Mouse (Mus musculus): ENCODE measurements around the gene Abl2. TPM values are rescaled to one million over a fixed set of nuclear protein-coding genes. Genes with fewer than 3 reads are reported as not detected.
A peak's percentile ranks its signal among the peaks of the same experiment; 100 is the strongest.

Gene Abl2
- total RNA-seq, 2 experiments from 2014 or later, result 87.4 to 88.2 TPM

DNA sequence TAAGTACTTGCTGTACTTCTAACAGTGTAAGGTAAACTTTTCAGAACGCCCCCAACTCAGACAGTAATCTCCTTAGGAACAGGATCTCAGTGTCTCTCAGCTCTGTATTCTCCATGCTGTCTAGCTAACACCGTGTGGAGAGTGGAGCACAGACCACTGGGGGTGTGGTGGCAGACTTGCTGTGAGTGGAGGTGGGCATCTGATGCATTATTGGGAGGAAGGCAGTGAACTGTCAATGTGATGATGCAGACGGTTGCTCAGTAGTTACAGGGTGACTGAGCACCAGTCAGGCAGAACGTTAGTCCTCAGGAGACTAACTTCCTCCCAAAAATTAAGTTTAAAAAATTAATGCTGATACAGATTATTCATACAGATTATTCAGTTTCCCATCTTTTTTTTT is 38.5 kb downstream of the Abl2 start:
- Histone ChIP-seq H3K27ac (no peak overlapping the region), H3K4me3 (no peak overlapping the region)
- DNase-seq (ENCODE audit: low spot score in 2 of 2), result no peak
- no peak for TF ChIP-seq CTCF (conservative IDR thresholded peaks at IDR 0.05)

DNA sequence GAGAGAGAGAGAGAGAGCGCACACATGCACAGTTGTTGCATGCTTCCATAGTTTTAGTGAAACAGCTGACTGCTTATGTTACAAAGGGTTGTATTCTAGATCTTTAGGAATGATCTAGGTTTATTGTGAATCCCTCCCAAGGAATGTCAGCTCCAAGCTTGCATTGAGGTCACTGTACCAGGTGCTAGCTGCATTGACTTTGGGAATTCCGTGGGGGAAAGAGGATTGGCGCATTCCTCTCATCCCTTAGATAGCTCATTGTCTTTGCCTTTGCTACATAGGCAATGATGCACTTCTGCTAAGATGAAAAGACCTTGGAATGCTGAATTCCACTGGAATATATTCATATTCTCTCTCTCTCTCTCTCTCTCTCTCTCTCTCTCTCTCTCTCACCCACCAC is 44.0 kb downstream of the Abl2 start:
- H3K4me3 ChIP-seq, result no peak overlapping the region
- no peak for TF ChIP-seq CTCF (conservative IDR thresholded peaks at IDR 0.05)

DNA sequence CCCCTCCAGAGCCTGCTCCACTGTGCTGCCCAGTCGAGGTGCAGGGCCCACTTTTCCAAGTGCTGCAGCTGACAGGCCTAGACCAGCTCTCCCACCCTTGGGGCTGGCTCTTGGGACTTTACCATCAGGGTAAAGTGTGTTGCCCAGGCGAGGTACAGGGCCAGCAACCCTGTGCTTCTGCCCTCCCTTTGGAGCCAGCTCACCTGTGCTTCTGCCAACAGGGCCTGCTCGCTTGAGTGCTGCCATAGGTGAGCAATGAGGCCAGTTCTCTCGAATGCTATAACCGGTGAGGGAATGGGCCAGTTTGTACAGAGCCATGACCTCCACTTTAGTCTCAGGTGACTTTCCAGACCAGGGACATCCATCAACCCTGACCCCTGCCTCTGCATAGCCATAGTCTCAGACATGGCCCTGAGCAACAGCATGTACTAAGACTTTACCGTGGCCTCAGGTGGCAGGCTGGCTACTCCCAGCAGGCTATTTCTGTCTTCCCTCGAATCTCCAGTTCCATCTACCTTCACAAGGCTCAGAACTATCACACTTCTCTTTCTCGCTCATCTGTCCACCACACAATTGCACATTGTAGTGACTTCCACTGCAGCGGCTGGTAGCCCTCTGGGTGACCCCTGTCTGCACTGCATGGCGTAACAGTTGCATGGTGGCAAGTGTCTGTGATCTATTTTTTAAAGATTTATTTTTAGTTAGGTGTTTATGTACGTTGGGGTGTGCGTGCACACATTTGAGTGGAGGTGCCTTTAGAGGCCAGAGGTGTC is 46.7 kb downstream of the Abl2 start:
- TF ChIP-seq CTCF (conservative IDR thresholded peaks at IDR 0.05), result no peak
- Histone ChIP-seq H3K27ac (peak overlapping the region; percentile 10; the same call in 1 of the 2 replicates), H3K4me3 (no peak overlapping the region)
- DNase-seq (ENCODE audit: low spot score in 2 of 2), result no peak

More for the DNA sequence above, 44.0 kb downstream of the Abl2 start:
- no peak for DNase-seq (ENCODE audit: low spot score in 2 of 2)
- no peak overlapping the region for H3K27ac ChIP-seq

DNA sequence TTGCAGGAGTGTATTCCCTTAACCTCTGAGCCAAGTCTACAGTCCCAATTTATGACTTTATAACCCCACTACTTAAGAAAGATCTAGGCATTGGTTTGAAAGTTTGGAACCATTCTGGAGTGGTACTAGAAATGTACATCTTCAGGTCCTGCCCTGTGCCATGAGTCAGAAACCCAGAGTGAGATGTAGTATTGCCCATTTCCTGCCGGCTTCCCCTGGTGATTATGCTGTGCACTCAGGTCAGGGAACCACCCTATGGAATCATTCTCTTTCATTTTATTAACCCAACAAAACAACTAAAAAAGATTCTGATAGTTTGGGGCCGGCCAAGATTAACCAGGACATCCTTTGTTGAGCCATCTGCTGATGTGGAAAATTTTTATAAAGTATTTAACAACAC is 47.4 kb downstream of the Abl2 start:
- no peak for TF ChIP-seq CTCF (conservative IDR thresholded peaks at IDR 0.05)
- peak overlapping the region; percentile 10; the same call in 1 of the 2 replicates for H3K27ac ChIP-seq
- DNase-seq (ENCODE audit: low spot score in 2 of 2), result no peak
- no peak overlapping the region for H3K4me3 ChIP-seq

DNA sequence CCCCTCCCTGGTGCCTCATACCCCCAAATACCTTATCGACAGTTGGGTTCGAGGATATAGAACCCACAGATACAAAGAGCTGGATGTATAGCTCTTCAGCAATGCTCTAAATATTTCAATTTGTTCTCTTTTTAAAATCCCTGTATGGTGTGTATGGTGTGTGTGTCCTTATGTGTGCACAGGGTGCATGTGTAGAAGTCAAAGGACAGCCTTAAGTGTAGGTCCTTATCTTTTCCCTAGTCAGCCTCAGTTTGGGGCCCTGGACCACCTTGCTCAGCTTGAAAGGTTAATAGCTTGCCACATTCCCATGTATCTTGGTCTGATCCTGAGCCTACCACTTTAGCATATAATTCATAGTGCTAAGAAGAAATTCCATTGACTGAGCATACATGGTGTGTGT is 49.9 kb downstream of the Abl2 start:
- no peak overlapping the region for H3K4me3 ChIP-seq
- DNase-seq (ENCODE audit: low spot score in 2 of 2), result no peak
- no peak for TF ChIP-seq CTCF (conservative IDR thresholded peaks at IDR 0.05)
- no peak overlapping the region for H3K27ac ChIP-seq

DNA sequence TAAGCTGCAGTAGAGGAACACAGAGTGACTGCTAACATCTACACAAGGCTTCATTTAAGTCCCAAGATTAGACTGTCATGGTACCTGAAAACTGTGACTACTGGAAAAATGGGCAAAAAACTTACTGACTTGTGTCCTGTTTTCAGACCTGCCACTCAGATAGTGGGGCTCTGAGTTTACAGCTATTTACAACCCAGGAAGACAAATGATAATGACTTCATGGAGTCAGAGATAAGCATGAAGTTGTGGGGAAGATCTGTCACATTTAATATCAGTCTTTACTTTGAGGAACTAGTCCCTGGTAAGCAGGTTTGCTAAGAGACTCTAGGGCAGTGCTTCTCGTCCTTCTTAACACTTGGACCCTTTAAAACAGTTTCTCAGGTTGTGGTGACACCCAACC is 51.7 kb downstream of the Abl2 start:
- no peak for DNase-seq (ENCODE audit: low spot score in 2 of 2)
- no peak for TF ChIP-seq CTCF (conservative IDR thresholded peaks at IDR 0.05)
- Histone ChIP-seq H3K27ac (no peak overlapping the region), H3K4me3 (no peak overlapping the region)

DNA sequence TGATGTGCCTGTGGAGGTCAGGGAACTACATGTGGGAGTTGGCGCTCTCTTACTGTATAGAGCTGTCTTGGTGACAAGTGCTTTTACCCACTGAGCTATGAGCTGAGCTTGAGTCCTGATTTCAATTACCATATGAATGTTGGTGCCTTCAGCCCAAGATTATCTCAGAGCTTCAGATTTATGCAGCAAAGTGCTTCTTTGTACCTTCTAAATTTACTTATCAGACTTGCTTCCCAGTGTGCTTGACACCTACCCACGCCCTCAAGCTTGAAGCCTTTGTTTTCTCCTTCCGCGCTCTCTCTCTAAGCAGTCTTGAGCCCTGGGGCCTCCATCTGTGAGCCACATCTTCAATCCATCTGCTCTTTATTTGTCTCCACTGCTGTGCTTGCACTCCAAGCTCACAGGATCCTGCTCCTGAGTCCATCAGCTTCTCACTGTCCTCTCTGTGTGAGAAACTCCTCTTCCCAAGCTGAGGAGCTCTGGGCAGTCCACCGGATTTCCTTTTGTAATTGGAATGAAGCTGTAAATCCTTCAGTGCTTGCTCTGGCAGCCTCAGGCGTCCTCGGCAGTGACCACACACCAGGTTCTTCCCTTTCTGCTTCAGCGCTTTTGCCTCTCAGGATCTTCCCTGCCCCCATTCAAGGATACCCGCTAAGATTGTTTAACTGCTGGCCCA is 55.4 kb downstream of the Abl2 start:
- Histone ChIP-seq H3K4me3 (no peak overlapping the region; the same call in 1 of the 2 replicates), H3K27ac (peak overlapping the region; percentile 86)
- peak; percentile 41 to 49 for DNase-seq (ENCODE audit: low spot score in 2 of 2)
- TF ChIP-seq CTCF (conservative IDR thresholded peaks at IDR 0.05), result no peak

DNA sequence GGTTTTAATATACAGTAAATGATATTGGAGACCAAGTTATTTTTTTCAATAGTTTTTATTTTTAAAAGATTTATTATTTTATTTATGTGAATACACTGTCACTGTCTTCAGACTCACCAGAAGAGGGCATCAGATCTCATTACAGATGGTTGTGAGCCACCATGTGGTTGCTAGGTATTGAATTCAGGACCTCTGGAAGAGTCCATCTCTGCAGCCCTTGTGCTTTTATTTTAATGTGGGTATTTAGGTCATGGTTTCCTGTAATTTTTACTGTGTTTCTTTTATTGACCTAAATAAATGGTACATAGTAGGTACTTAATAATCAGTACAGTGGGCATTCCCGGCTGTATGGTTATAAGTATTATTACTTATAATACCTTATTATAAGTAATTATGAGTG is 56.1 kb downstream of the Abl2 start:
- no peak for DNase-seq (ENCODE audit: low spot score in 2 of 2)
- Histone ChIP-seq H3K27ac (peak overlapping the region; percentile 86), H3K4me3 (no peak overlapping the region)
- peak; percentile 78 for TF ChIP-seq CTCF (conservative IDR thresholded peaks at IDR 0.05)

DNA sequence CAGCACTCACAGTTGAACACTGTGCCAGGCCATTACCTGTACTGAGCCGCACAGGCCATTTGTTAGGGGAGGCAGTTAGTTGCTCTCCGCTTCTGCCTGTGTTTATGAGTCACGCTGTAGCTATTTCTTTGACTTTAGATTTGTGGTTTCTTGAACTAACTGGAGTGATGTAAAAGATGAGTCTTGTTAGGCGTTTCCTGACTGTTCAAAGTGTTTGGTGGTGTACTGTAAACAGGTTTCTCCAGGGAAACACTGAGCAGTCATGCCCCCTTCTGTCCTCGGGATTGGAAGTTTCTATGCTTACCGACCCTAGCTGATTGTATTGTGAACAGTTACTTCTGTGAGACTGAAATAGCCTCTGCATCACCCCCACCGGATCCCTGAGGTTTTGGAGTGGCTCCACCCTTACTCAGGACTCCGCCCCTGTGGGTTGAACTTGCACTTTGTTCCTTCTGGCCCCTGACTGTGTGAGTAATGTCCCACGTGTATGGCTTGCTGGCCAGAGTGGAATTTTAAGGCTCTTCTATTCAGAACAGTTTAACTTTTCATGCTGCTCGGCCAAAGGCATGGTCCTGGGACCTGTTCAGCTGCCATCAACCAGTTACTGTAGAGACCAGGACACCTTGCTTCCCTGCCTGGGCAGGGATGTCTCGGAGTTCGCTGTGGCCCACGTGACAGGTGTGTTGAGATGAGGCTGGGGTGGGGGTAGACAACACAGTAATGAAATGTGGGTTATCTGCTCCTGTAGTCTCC is 57.0 kb downstream of the Abl2 start:
- H3K27ac ChIP-seq, result peak overlapping the region; percentile 86

DNA sequence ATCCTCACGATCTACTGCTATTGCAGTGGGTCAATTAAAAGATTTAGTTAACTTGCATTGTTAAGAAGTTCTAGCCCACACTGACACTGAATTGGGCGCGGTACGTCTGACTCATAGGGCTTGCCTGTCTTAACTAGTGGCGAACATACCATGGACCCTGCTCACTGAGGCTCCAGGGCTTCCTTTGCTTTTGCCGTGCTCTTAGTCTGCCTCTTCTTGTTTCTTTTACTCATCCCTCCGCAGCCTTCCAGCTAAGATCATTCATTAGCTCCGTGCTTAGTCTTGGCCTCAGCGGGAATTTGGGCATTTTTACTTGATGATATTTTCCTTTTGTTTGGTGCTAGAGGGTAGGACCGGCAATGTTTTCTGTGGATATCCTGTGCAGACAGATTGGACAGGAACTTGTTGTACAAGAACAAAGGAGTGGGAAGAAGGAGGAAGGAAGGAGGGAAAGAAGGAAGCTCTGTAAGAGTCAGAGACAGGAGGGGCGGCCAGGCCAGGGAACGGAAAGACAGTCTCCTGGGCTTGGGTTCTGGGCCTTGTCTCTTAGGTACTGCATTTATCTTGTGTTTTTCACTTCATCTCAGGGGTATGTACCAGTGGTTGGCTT is 58.5 kb downstream of the Abl2 start:
- TF ChIP-seq CTCF (conservative IDR thresholded peaks at IDR 0.05), result no peak
- Histone ChIP-seq H3K27ac (peak overlapping the region; percentile 86), H3K4me3 (no peak overlapping the region)
- no peak for DNase-seq (ENCODE audit: low spot score in 2 of 2)

More for the DNA sequence above, 57.0 kb downstream of the Abl2 start:
- no peak overlapping the region for H3K4me3 ChIP-seq
- TF ChIP-seq CTCF (conservative IDR thresholded peaks at IDR 0.05), result no peak
- DNase-seq (ENCODE audit: low spot score in 2 of 2), result no peak

DNA sequence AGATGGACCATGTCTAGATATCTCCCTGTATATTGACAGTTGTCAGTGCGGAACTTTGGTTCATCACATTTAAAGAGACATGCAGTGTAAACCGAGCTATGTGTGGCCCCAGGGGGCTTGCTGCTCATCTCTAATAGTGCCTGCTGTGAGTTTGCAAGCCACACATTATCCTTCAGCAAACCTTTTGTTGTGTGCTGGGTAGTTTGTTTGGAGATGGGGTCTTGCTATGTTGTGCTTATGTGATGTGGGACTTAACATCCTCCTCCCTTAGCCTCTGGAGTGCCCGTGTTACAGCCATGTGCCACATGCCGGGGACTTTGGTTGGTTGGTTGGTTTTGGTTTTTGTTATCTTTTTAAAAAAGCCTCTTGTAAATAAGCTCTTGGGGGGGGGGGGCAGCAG is 59.2 kb downstream of the Abl2 start:
- no peak for TF ChIP-seq CTCF (conservative IDR thresholded peaks at IDR 0.05)
- no peak for DNase-seq (ENCODE audit: low spot score in 2 of 2)
- H3K4me3 ChIP-seq, result no peak overlapping the region
- peak overlapping the region; percentile 86 for H3K27ac ChIP-seq

DNA sequence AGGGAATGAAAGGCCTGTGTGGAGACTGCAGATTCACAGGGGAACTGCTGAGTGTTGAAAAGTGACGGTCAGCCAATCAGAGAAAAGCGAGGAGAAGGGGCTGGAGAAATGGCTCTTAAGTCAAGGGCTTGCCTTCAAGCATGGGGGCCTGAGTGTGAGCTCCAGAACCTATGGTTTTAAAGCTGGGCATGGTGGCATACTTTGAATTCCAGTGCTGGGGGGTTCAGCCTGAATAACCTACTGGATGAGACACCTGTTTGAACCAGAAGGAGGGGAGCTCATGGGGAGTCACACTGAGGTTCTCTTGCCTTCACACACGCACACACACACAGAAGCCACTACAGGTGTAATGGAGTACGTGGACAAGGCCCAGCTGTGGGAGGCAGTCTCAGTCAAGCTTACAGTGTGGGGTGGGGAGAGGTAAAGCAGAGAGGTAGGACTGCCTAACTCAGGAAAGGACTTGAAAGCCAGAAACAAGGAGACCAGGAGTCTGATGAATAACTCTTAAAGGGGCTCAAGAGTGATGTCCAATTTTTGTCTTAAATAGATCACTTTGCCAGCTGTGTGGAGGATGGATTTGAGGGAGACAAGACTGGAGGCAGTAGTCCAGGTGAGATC is 61.8 kb downstream of the Abl2 start:
- Histone ChIP-seq H3K4me3 (no peak overlapping the region), H3K27ac (peak overlapping the region; percentile 70)
- no peak for DNase-seq (ENCODE audit: low spot score in 2 of 2)
- no peak for TF ChIP-seq CTCF (conservative IDR thresholded peaks at IDR 0.05)
